Mouse (Mus musculus) CD4-positive helper T cell, adult 2 months (primary cell): ENCODE results near the gene Creb3l2.
"Not testable (repeated sequence)": the region's sequence is repeated elsewhere in the genome, so short reads cannot be mapped to it uniquely, and the experiment has no call there.

ENCODE experiments used
- DNase-seq: peaks from one replicate; pipeline ENCODE4 v3.0.0-alpha.2; 2012; ENCODE audit warnings: low read depth, missing footprints, low spot score

Gene Creb3l2

GRCm38 (mm10) chr6:37411696-37412095, 30.2 kb downstream of the Creb3l2 start:
- DNase-seq, result no peak

GRCm38 (mm10) chr6:37409829-37410228, 32.1 kb downstream of the Creb3l2 start:
- no peak for DNase-seq

- DNase-seq, result no peak
Observed at GRCm38 (mm10) chr6:37407876-37408275, 34.1 kb downstream of the Creb3l2 start.

GRCm38 (mm10) chr6:37406903-37407302, 35.0 kb downstream of the Creb3l2 start:
- DNase-seq, result no peak

- no peak for DNase-seq
Observed at GRCm38 (mm10) chr6:37406018-37406417, 35.9 kb downstream of the Creb3l2 start.

- DNase-seq, result no peak
Observed at GRCm38 (mm10) chr6:37404325-37404724, 37.6 kb downstream of the Creb3l2 start.

- DNase-seq, result no peak
Observed at GRCm38 (mm10) chr6:37401928-37402327, 40.0 kb downstream of the Creb3l2 start.

GRCm38 (mm10) chr6:37400866-37401525, 41.0 kb downstream of the Creb3l2 start:
- peak; percentile 29 for DNase-seq

GRCm38 (mm10) chr6:37400167-37400566, 41.8 kb downstream of the Creb3l2 start:
- DNase-seq, result no peak

GRCm38 (mm10) chr6:37398943-37399342, 43.0 kb downstream of the Creb3l2 start:
- peak; percentile 53 for DNase-seq

GRCm38 (mm10) chr6:37397973-37398372, 44.0 kb downstream of the Creb3l2 start:
- DNase-seq, result no peak

GRCm38 (mm10) chr6:37397254-37397653, 44.7 kb downstream of the Creb3l2 start:
- no peak for DNase-seq

- no peak for DNase-seq
Observed at GRCm38 (mm10) chr6:37396127-37396526, 45.8 kb downstream of the Creb3l2 start.

- no peak for DNase-seq
Observed at GRCm38 (mm10) chr6:37393263-37393662, 48.7 kb downstream of the Creb3l2 start.

GRCm38 (mm10) chr6:37392262-37392661, 49.7 kb downstream of the Creb3l2 start:
- no peak for DNase-seq

GRCm38 (mm10) chr6:37391313-37391712, 50.6 kb downstream of the Creb3l2 start:
- DNase-seq, result no peak

GRCm38 (mm10) chr6:37388960-37389359, 53.0 kb downstream of the Creb3l2 start:
- no peak for DNase-seq

GRCm38 (mm10) chr6:37388501-37388900, 53.4 kb downstream of the Creb3l2 start:
- DNase-seq, result no peak

GRCm38 (mm10) chr6:37387281-37387680, 54.7 kb downstream of the Creb3l2 start:
- DNase-seq, result no peak

- DNase-seq, result no peak
Observed at GRCm38 (mm10) chr6:37385602-37386285, 56.2 kb downstream of the Creb3l2 start.

GRCm38 (mm10) chr6:37382761-37383160, 59.2 kb downstream of the Creb3l2 start:
- DNase-seq, result no peak

- DNase-seq, result no peak
Observed at GRCm38 (mm10) chr6:37377836-37378580, 63.9 kb downstream of the Creb3l2 start.

- DNase-seq, result not testable (repeated sequence)
Observed at GRCm38 (mm10) chr6:37377387-37377786, 64.6 kb downstream of the Creb3l2 start.
